Mouse (Mus musculus): ENCODE data around the gene Csdc2.

GRCm38 (mm10) chr15:81967821-81968220, 31.3 kb downstream of the Csdc2 start:
- TF ChIP-seq GATA1 (IDR thresholded peaks at IDR 0.05; ENCODE audit: low read length) (no peak), TAL1 (IDR thresholded peaks at IDR 0.05; ENCODE audit: low read length) (no peak)
